Mouse (Mus musculus) sigmoid colon, adult 10 weeks (tissue): Measurements from ENCODE around the gene Atp6v0e. TPM values are rescaled to one million over a fixed set of nuclear protein-coding genes. Genes with fewer than 3 reads are reported as not detected.

Experiments used
- polyA plus RNA-seq: library from polyadenylated mRNA; stranded (reverse); fragments of 350-450 nt; fragmentation: Illumina TruSeq; extraction: RNeasy Lipid Tissue Mini Kit (QIAGEN cat#74804); gene quantifications from one replicate; pipeline ENCODE4 v1.2.3, GENCODE M21; 2014; ENCODE audit warnings: low read depth, low replicate concordance

The Atp6v0e gene
- 49.1 TPM for polyA plus RNA-seq

DNA sequence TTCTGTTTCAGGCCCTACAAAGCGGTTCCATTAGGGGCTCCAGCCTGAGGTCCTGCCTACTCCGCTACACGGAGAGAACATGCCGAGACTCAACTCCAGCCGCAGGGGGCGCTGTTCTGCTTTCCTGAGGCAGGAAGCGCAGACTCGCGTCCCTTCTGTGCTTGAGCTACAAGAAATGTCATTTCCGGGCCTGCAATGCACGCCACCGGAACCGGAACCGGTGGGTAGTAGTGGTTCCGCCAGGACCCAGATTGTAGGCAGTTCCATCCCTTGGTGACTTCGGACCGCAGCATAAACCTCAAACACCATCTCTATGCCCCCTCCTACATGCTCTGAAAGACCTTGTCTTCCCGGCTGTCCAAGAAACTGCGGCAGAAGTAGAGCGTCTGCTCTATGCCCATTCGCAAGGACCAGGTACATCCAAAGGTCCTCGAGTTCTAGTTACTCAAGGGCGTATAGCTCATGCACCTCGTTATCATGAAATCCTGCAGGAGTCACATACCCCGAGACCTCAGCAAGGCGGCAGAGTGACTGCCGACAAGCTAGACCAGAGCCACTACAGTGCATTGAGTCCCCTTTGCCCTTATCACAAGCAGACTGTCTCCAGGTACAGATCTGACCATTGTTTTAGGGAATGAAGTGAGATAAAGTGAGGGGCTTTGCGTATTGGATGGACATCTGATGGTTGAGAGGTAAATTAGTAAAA lies at the start of gene Atp6v0e:
TSS of gene Atp6v0e (plus strand) at position 254 of the 706 bp plus-strand sequence.

DNA sequence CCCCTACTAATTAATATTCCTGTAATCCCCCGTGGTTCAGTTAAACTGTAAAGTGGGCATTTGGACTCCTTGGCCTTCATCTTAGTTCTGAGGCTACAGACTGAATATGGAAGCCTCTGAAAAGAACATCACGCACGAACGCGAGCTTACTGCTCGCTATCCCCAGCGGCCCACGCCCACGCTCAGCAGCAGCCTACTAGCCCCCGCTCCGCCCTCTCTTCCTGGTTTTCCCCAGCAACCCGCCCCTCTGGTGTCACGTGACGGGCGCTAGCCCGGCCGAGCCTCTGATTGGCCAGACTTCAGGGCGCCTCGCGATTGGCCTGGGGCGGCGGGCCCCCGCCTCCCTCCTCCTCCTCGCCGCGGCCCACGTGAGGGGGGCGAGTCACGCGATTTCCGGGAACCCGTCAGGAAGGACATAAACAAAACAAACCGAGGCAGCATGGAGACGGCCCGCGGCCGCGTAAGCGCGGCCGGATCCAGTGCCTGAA lies 52.3 kb downstream of the Atp6v0e start, which contains the start of gene Crebrf:
TSS of gene Crebrf (plus strand) at position 380 of the 488 bp plus-strand sequence.

Other genes with a start within 250 kb of the Atp6v0e start
- gene Neurl1b, start 248.4 kb upstream of the Atp6v0e start, polyA plus RNA-seq: 5.7 TPM
- 57.9 TPM for gene Ergic1, start 101.7 kb upstream of the Atp6v0e start, polyA plus RNA-seq
- gene Dusp1, start 101.1 kb upstream of the Atp6v0e start, polyA plus RNA-seq: 42.6 TPM
- gene Crebrf, start 52.4 kb downstream of the Atp6v0e start, polyA plus RNA-seq: 90.0 TPM
- 27.2 TPM for gene Bnip1, start 117.8 kb downstream of the Atp6v0e start, polyA plus RNA-seq
- not detected for gene Nkx2-5, start 181.8 kb downstream of the Atp6v0e start, polyA plus RNA-seq